Mouse (Mus musculus) neural tube, embryonic 14.5 days (tissue): ENCODE measurements at regions not wholly inside any gene's neighbourhood (a gene's known extent, or its start where the extent isn't known, plus 50 kb on each side); places are given as distances from the start of the nearest gene placed in this dataset.
A peak's percentile ranks its signal among the peaks of the same experiment; 100 is the strongest.
"Not testable (repeated sequence)": the region's sequence is repeated elsewhere in the genome, so short reads cannot be mapped to it uniquely, and the experiment has no call there.

Experiments
- ATAC-seq: fragments of 200-750 bp; cut with Nextera tagmentation; 2 replicates; pipeline ENCODE4 v1.8.0; 2017; ENCODE audit warnings: low read depth, mild to moderate bottlenecking, moderate TSS enrichment, moderate library complexity
- H3K27ac ChIP-seq: fragments of 300-500 bp; sonication (generic); 2 replicates; pipeline ENCODE4 v1.5.1; 2014; ENCODE audit warnings: low read depth, mild to moderate bottlenecking, control low read depth, low read length, moderate library complexity, mixed read lengths
- H3K27me3 ChIP-seq: fragments of 300-500 bp; sonication (generic); 2 replicates; pipeline ENCODE4 v1.6.1; 2014; ENCODE audit warnings: low read length; ENCODE audit not compliant: control insufficient read depth, insufficient read depth
- H3K36me3 ChIP-seq: fragments of 300-500 bp; sonication (generic); 2 replicates; pipeline ENCODE4 v1.6.1; 2014; ENCODE audit warnings: low read length, mixed read lengths; ENCODE audit not compliant: control insufficient read depth, insufficient read depth
- H3K4me1 ChIP-seq: fragments of 300-500 bp; sonication (generic); 2 replicates; pipeline ENCODE4 v1.6.1; 2014; ENCODE audit warnings: low read length; ENCODE audit not compliant: control insufficient read depth, insufficient read depth
- H3K4me2 ChIP-seq: fragments of 300-500 bp; sonication (generic); 2 replicates; pipeline ENCODE4 v1.6.1; 2014; ENCODE audit warnings: mild to moderate bottlenecking, low read depth, low read length, control low read depth
- H3K4me3 ChIP-seq: fragments of 300-500 bp; sonication (generic); 2 replicates; pipeline ENCODE4 v1.5.1; 2014; ENCODE audit warnings: low read depth, low read length, control low read depth, mixed read lengths
- H3K9ac ChIP-seq: fragments of 300-500 bp; sonication (generic); replicated peaks from 2 replicates; pipeline ENCODE4 v1.6.1; 2014; ENCODE audit warnings: low read depth, mild to moderate bottlenecking, control low read depth, low read length, mixed read lengths
- H3K9me3 ChIP-seq: fragments of 300-500 bp; sonication (generic); 2 replicates; pipeline ENCODE4 v1.6.1; 2016; ENCODE audit warnings: low read length; ENCODE audit not compliant: control insufficient read depth
- WGBS: fragments of 180-500 bp; shearing (Covaris S2); extraction: QIAGEN DNeasy Blood & Tissue Kit; methylation state at CpG from one replicate; pipeline ENCODE4 v1.1.7; 2014; 5-methylcytosine and 5-hydroxymethylcytosine counted together

- no peaks in the 10 kb centered on the region for H3K4me1 ChIP-seq
- H3K9ac ChIP-seq, result no peak overlapping the region
- H3K27ac ChIP-seq, result no peak overlapping the region
- no peak overlapping the region for H3K4me2 ChIP-seq
- no peaks in the 10 kb centered on the region for H3K27me3 ChIP-seq
- 96% methylated on average over 1 of the region's 1 CpGs for WGBS
- no peak for ATAC-seq
- H3K36me3 ChIP-seq, result no peaks in the 10 kb centered on the region
- H3K4me3 ChIP-seq, result no peak overlapping the region
- no peaks in the 10 kb centered on the region for H3K9me3 ChIP-seq
These were observed 232.4 kb upstream of the 1700012A03Rik start for GRCm38 (mm10) chr6:31817640-31818039.

GRCm38 (mm10) chr6:31811890-31812289 lies 238.2 kb upstream of the 1700012A03Rik start:
- Histone ChIP-seq H3K4me1 (peaks cover 17% of the 10 kb centered on the region), H3K27ac (peak overlapping the region; percentile 29; the same call in 1 of the 2 replicates), H3K4me2 (no peak overlapping the region), H3K4me3 (no peak overlapping the region), H3K36me3 (no peaks in the 10 kb centered on the region), H3K9ac (no peak overlapping the region), H3K27me3 (no peaks in the 10 kb centered on the region), H3K9me3 (no peaks in the 10 kb centered on the region)
- no peak for ATAC-seq
- 29% methylated on average over 9 of the region's 9 CpGs for WGBS

- H3K4me3 ChIP-seq, result no peak overlapping the region
- no peaks in the 10 kb centered on the region for H3K9me3 ChIP-seq
- peaks cover 17% of the 10 kb centered on the region for H3K4me1 ChIP-seq
- no peak overlapping the region for H3K9ac ChIP-seq
- no peaks in the 10 kb centered on the region for H3K27me3 ChIP-seq
- no peak overlapping the region for H3K4me2 ChIP-seq
- 25% methylated on average over 10 of the region's 10 CpGs for WGBS
- ATAC-seq, result peak; percentile 71
- H3K36me3 ChIP-seq, result no peaks in the 10 kb centered on the region
- peak overlapping the region; percentile 30 for H3K27ac ChIP-seq
These were observed 239.2 kb upstream of the 1700012A03Rik start for GRCm38 (mm10) chr6:31810602-31811512.

GRCm38 (mm10) chr6:31804468-31804867 lies 240.7 kb upstream of the Podxl start:
- H3K4me1 ChIP-seq, H3K4me3 ChIP-seq, ATAC-seq, H3K9me3 ChIP-seq, H3K9ac ChIP-seq, H3K36me3 ChIP-seq, H3K27me3 ChIP-seq, H3K27ac ChIP-seq, H3K4me2 ChIP-seq: not testable (repeated sequence)
- 77% methylated on average over 5 of the region's 10 CpGs for WGBS

GRCm38 (mm10) chr6:31803222-31803621 lies 239.4 kb upstream of the Podxl start:
- H3K9me3 ChIP-seq, H3K27me3 ChIP-seq, H3K9ac ChIP-seq, H3K27ac ChIP-seq, ATAC-seq, H3K36me3 ChIP-seq, H3K4me3 ChIP-seq, H3K4me1 ChIP-seq, H3K4me2 ChIP-seq: not testable (repeated sequence)
- 75% methylated on average over 12 of the region's 24 CpGs for WGBS

- H3K27ac ChIP-seq, result no peak overlapping the region
- no peaks in the 10 kb centered on the region for H3K9me3 ChIP-seq
- H3K9ac ChIP-seq, result no peak overlapping the region
- H3K36me3 ChIP-seq, result no peaks in the 10 kb centered on the region
- no peaks in the 10 kb centered on the region for H3K4me1 ChIP-seq
- ATAC-seq, result no peak
- H3K27me3 ChIP-seq, result no peaks in the 10 kb centered on the region
- H3K4me3 ChIP-seq, result no peak overlapping the region
- H3K4me2 ChIP-seq, result no peak overlapping the region
- 94% methylated on average over 7 of the region's 7 CpGs for WGBS
These were observed 227.8 kb upstream of the Podxl start for GRCm38 (mm10) chr6:31791547-31791946.

- H3K4me3 ChIP-seq, result no peak overlapping the region
- H3K9me3 ChIP-seq, result no peaks in the 10 kb centered on the region
- no peaks in the 10 kb centered on the region for H3K27me3 ChIP-seq
- no peaks in the 10 kb centered on the region for H3K4me1 ChIP-seq
- no peak for ATAC-seq
- no peak overlapping the region for H3K27ac ChIP-seq
- no peak overlapping the region for H3K9ac ChIP-seq
- H3K4me2 ChIP-seq, result no peak overlapping the region
- WGBS, result 61% methylated on average over 2 of the region's 2 CpGs
- H3K36me3 ChIP-seq, result no peaks in the 10 kb centered on the region
These were observed 227.1 kb upstream of the Podxl start for GRCm38 (mm10) chr6:31790906-31791305.

- Histone ChIP-seq H3K36me3 (no peaks in the 10 kb centered on the region), H3K9ac (no peak overlapping the region), H3K4me3 (no peak overlapping the region), H3K27me3 (no peaks in the 10 kb centered on the region), H3K4me2 (no peak overlapping the region), H3K27ac (no peak overlapping the region), H3K9me3 (no peaks in the 10 kb centered on the region), H3K4me1 (no peaks in the 10 kb centered on the region)
- WGBS, result 74% methylated on average over 3 of the region's 3 CpGs
- no peak for ATAC-seq
These were observed 213.1 kb upstream of the Podxl start for GRCm38 (mm10) chr6:31776841-31777240.

- 93% methylated on average over 2 of the region's 2 CpGs for WGBS
- H3K4me3 ChIP-seq, result no peak overlapping the region
- no peaks in the 10 kb centered on the region for H3K36me3 ChIP-seq
- no peak for ATAC-seq
- no peak overlapping the region for H3K4me2 ChIP-seq
- no peaks in the 10 kb centered on the region for H3K27me3 ChIP-seq
- H3K27ac ChIP-seq, result no peak overlapping the region
- H3K9ac ChIP-seq, result no peak overlapping the region
- no peaks in the 10 kb centered on the region for H3K9me3 ChIP-seq
- no peaks in the 10 kb centered on the region for H3K4me1 ChIP-seq
These were observed 208.1 kb upstream of the Podxl start for GRCm38 (mm10) chr6:31771916-31772315.
